Mouse (Mus musculus) intestine, embryonic 15.5 days (tissue): Measurements from ENCODE around the gene Gm20605. TPM values are rescaled to one million over a fixed set of nuclear protein-coding genes. Genes with fewer than 3 reads are reported as not detected.

Experiments used
- ATAC-seq: fragments of 200-750 bp; cut with Nextera tagmentation; 2 replicates; pipeline ENCODE4 v1.8.0; 2017; ENCODE audit warnings: moderate TSS enrichment, moderate library complexity
- H3K27ac ChIP-seq: fragments of 300-500 bp; sonication (generic); 2 replicates; pipeline ENCODE4 v1.5.1; 2015; ENCODE audit warnings: mild to moderate bottlenecking, inconsistent platforms
- H3K27me3 ChIP-seq: fragments of 300-500 bp; sonication (generic); replicated peaks from 2 replicates; pipeline ENCODE4 v1.6.1; 2015; ENCODE audit warnings: inconsistent platforms
- H3K36me3 ChIP-seq: fragments of 300-500 bp; sonication (generic); 2 replicates; pipeline ENCODE4 v1.6.1; 2015; ENCODE audit warnings: inconsistent platforms
- H3K4me1 ChIP-seq: fragments of 300-500 bp; sonication (generic); replicated peaks from 2 replicates; pipeline ENCODE4 v1.6.1; 2015; ENCODE audit warnings: inconsistent platforms
- H3K4me2 ChIP-seq: fragments of 300-500 bp; sonication (generic); replicated peaks from 2 replicates; pipeline ENCODE4 v1.6.1; 2015; ENCODE audit warnings: mild to moderate bottlenecking, inconsistent platforms
- H3K4me3 ChIP-seq: fragments of 300-500 bp; sonication (generic); replicated peaks from 2 replicates; pipeline ENCODE4 v1.5.1; 2015; ENCODE audit warnings: inconsistent platforms
- H3K9ac ChIP-seq: fragments of 300-500 bp; sonication (generic); 2 replicates; pipeline ENCODE4 v1.6.1; 2015; ENCODE audit warnings: inconsistent platforms
- H3K9me3 ChIP-seq: fragments of 300-500 bp; sonication (generic); 2 replicates; pipeline ENCODE4 v1.6.1; 2016; ENCODE audit warnings: inconsistent platforms
- whole genome bisulfite sequencing: fragments of 180-500 bp; shearing (Covaris S2); methylation state at CpG from one replicate; pipeline ENCODE4 v1.1.7; 2015; 5-methylcytosine and 5-hydroxymethylcytosine counted together
- polyA plus RNA-seq: library from polyadenylated mRNA; unstranded; fragments of >200 nt; fragmentation: Nextera tagmentation; extraction: Ambion mirVana; gene quantifications from 2 replicates; pipeline ENCODE4 v1.2.1, GENCODE M21; 2015

The Gm20605 gene
- polyA plus RNA-seq, 1 experiment from 2014 or later, result 7.4 TPM

GRCm38 (mm10) chr5:137684294-137685123 is 55.5 kb downstream of the Gm20605 start, which contains the start of gene Agfg2:
Gene Agfg2 (minus strand): TSS chr5:137684726.
- under 1% methylated on average over 62 of the region's 62 CpGs for WGBS
- H3K4me2 ChIP-seq, result peak within 1 kb of the TSS; percentile 88
- H3K27ac ChIP-seq, result peak within 1 kb of the TSS; percentile 82
- ATAC-seq, result peak; percentile 98
- no peaks in the 10 kb centered on the region for H3K27me3 ChIP-seq
- H3K36me3 ChIP-seq, result no peaks in the 10 kb centered on the region
- H3K4me3 ChIP-seq, result peak within 1 kb of the TSS; percentile 84
- H3K9ac ChIP-seq, result peak within 1 kb of the TSS; percentile 80
- no peaks in the 10 kb centered on the region for H3K9me3 ChIP-seq
- no peaks in the 10 kb centered on the region for H3K4me1 ChIP-seq

- no peaks in the 10 kb centered on the region for H3K9me3 ChIP-seq
- H3K27me3 ChIP-seq, result no peaks in the 10 kb centered on the region
- no peaks in the 10 kb centered on the region for H3K36me3 ChIP-seq
- no peak for ATAC-seq
- no peaks in the 10 kb centered on the region for H3K4me1 ChIP-seq
- no peak overlapping the region for H3K9ac ChIP-seq
- H3K27ac ChIP-seq, result no peak overlapping the region
- H3K4me3 ChIP-seq, result no peak overlapping the region
- WGBS, result 92% methylated on average over 3 of the region's 3 CpGs
- H3K4me2 ChIP-seq, result no peak overlapping the region
Measured at GRCm38 (mm10) chr5:137685653-137686052, 56.7 kb downstream of the Gm20605 start.

- Histone ChIP-seq H3K27me3 (no peaks in the 10 kb centered on the region), H3K4me1 (no peaks in the 10 kb centered on the region), H3K27ac (no peak overlapping the region), H3K4me3 (no peak overlapping the region), H3K4me2 (no peak overlapping the region), H3K9me3 (no peaks in the 10 kb centered on the region), H3K36me3 (no peaks in the 10 kb centered on the region), H3K9ac (no peak overlapping the region)
- peak; percentile 27; the same call in 1 of the 2 replicates for ATAC-seq
- WGBS, result 73% methylated on average over 6 of the region's 6 CpGs
Measured at GRCm38 (mm10) chr5:137686127-137686790, 57.3 kb downstream of the Gm20605 start.

GRCm38 (mm10) chr5:137689974-137690373 is 61.0 kb downstream of the Gm20605 start:
- 74% methylated on average over 3 of the region's 3 CpGs for WGBS
- Histone ChIP-seq H3K4me2 (no peak overlapping the region), H3K9ac (no peak overlapping the region), H3K36me3 (no peaks in the 10 kb centered on the region), H3K27ac (no peak overlapping the region), H3K4me3 (no peak overlapping the region), H3K4me1 (no peaks in the 10 kb centered on the region), H3K9me3 (no peaks in the 10 kb centered on the region), H3K27me3 (no peaks in the 10 kb centered on the region)
- ATAC-seq, result no peak

GRCm38 (mm10) chr5:137690531-137690930 is 61.6 kb downstream of the Gm20605 start:
- H3K9ac ChIP-seq, result no peak overlapping the region
- no peaks in the 10 kb centered on the region for H3K4me1 ChIP-seq
- H3K4me3 ChIP-seq, result no peak overlapping the region
- no peak overlapping the region for H3K27ac ChIP-seq
- 53% methylated on average over 9 of the region's 9 CpGs for WGBS
- no peaks in the 10 kb centered on the region for H3K9me3 ChIP-seq
- no peak overlapping the region for H3K4me2 ChIP-seq
- H3K36me3 ChIP-seq, result no peaks in the 10 kb centered on the region
- no peaks in the 10 kb centered on the region for H3K27me3 ChIP-seq
- no peak for ATAC-seq

GRCm38 (mm10) chr5:137691881-137692280 is 62.9 kb downstream of the Gm20605 start:
- Histone ChIP-seq H3K27me3 (no peaks in the 10 kb centered on the region), H3K27ac (no peak overlapping the region), H3K4me1 (no peaks in the 10 kb centered on the region), H3K4me3 (no peak overlapping the region), H3K9ac (no peak overlapping the region), H3K9me3 (no peaks in the 10 kb centered on the region), H3K36me3 (no peaks in the 10 kb centered on the region), H3K4me2 (no peak overlapping the region)
- 71% methylated on average over 1 of the region's 1 CpGs for WGBS
- no peak for ATAC-seq

Other genes starting within 250 kb of the Gm20605 start
- gene Zan, start 152.1 kb upstream of the Gm20605 start, polyA plus RNA-seq, result 0.52 and 0.93 TPM in 2 replicates
- gene Pop7, start 126.7 kb upstream of the Gm20605 start, polyA plus RNA-seq, result 60.4 and 64.2 TPM in 2 replicates
- gene Gigyf1, start 110.6 kb upstream of the Gm20605 start, polyA plus RNA-seq, result 8.4 and 10.4 TPM in 2 replicates
- gene Epo, start 95.9 kb upstream of the Gm20605 start, polyA plus RNA-seq, result 0.42 and 0.63 TPM in 2 replicates
- 341 and 386 TPM in 2 replicates for gene Gnb2, start 95.7 kb upstream of the Gm20605 start, polyA plus RNA-seq
- 4.5 and 6.0 TPM in 2 replicates for gene Actl6b, start 75.7 kb upstream of the Gm20605 start, polyA plus RNA-seq
- gene Tfr2, start 59.3 kb upstream of the Gm20605 start, polyA plus RNA-seq, result 0.97 and 1.1 TPM in 2 replicates
- gene Mospd3, start 28.1 kb upstream of the Gm20605 start, polyA plus RNA-seq, result 24.6 and 29.6 TPM in 2 replicates
- gene Pcolce, start 15.4 kb upstream of the Gm20605 start, polyA plus RNA-seq, result 103 and 109 TPM in 2 replicates
- 0.15 TPM in 1 of 2 replicates, not detected in the other for gene Fbxo24, start 173 bp upstream of the Gm20605 start, polyA plus RNA-seq
- gene Lrch4, start 54 bp upstream of the Gm20605 start, polyA plus RNA-seq, result 34.7 and 36.3 TPM in 2 replicates
- gene Sap25, start 12.2 kb downstream of the Gm20605 start, polyA plus RNA-seq, result 5.5 and 8.9 TPM in 2 replicates
- 0.13 and 0.18 TPM in 2 replicates for gene Irs3, start 16.5 kb downstream of the Gm20605 start, polyA plus RNA-seq
- gene Agfg2, start 55.6 kb downstream of the Gm20605 start, polyA plus RNA-seq, result 19.5 and 20.8 TPM in 2 replicates
- gene Nyap1, start 112.4 kb downstream of the Gm20605 start, polyA plus RNA-seq, result 2.3 and 2.8 TPM in 2 replicates
- gene Tsc22d4, start 116.6 kb downstream of the Gm20605 start, polyA plus RNA-seq, result 117 and 118 TPM in 2 replicates
- gene Ppp1r35, start 149.7 kb downstream of the Gm20605 start, polyA plus RNA-seq, result 22.3 and 22.7 TPM in 2 replicates
- 8.9 and 9.2 TPM in 2 replicates for gene Mepce, start 158.5 kb downstream of the Gm20605 start, polyA plus RNA-seq
- gene Zcwpw1, start 158.6 kb downstream of the Gm20605 start, polyA plus RNA-seq, result 13.6 and 15.6 TPM in 2 replicates
- gene Pilra, start 207.1 kb downstream of the Gm20605 start, polyA plus RNA-seq, result 2.5 and 2.9 TPM in 2 replicates
- 1.1 and 2.8 TPM in 2 replicates for gene Pilrb1, start 228.9 kb downstream of the Gm20605 start, polyA plus RNA-seq
- gene Pilrb2, start 242.6 kb downstream of the Gm20605 start, polyA plus RNA-seq, result 0.74 and 1.2 TPM in 2 replicates